ENCODE assay signal across 8 mouse cellular contexts in the genomic region with DNA sequence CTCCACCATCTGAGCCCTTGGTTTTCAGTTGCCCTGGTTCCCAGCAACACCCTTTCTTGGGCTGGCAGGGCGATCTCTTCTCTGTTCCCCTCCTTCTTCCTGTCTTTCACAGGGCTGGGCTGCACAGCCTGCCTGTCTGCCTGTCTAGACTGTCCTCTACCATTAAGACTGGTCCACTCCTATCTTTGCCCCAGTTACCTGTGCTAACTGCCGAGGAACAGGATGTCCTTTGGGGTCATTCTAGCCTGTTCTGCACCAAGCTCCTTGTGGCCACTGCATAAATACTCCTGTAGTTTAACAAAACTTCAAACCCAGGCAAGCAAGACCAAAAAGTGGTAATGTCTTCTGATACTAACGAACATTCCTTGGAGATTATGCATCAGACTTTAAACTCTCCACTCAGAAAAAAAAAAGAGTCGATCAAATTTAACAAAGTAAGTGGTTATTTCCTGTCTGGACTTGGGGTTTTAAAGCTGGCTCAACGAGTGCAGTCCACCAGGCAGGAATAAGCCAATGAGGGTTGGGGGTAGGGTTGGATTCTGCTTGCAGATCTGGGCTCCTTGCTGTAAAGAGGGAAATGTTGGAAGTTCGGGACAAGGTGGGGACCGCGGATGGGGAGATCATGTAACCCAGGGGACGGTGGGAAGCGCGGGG. TPM values are rescaled to one million over a fixed set of nuclear protein-coding genes. Genes with fewer than 3 reads are reported as not detected.
A peak's percentile ranks its signal among the peaks of the same experiment; 100 is the strongest.
DNase-seq lines count a peak whose midpoint lies in the region; ATAC-seq lines count a peak whose summit lies in the region.

TSS of gene Eva1a (plus strand) at position 210 of the 654 bp plus-strand sequence.

- ATAC-seq in neural tube, embryonic 11.5 days (ENCODE audit: insufficient read depth, low FRiP score, low TSS enrichment) = no peak
- peak; percentile 33 for ATAC-seq in kidney, embryonic 16.5 days (ENCODE audit: low FRiP score, low TSS enrichment)
- ATAC-seq in midbrain, embryonic 16.5 days = no peak

- H3K27me3 ChIP-seq in neural tube, embryonic 11.5 days (ENCODE audit: control insufficient read depth, insufficient read depth, low read length) = peaks cover 4% of the 10 kb centered on the region; the same call in 1 of the 2 replicates
- no peaks in the 10 kb centered on the region for H3K27me3 ChIP-seq in kidney, embryonic 16.5 days (ENCODE audit: insufficient read depth, low read length)
- H3K27me3 ChIP-seq in midbrain, embryonic 16.5 days (ENCODE audit: control insufficient read depth, insufficient read depth, low read depth, low read length) = peaks cover 17% of the 10 kb centered on the region

- DNase-seq in embryo, embryonic 9.5 days (ENCODE audit: extremely low spot score) = peak; percentile 35
- no peak for DNase-seq in embryo, embryonic 10 days (ENCODE audit: low spot score)
- no peak for DNase-seq in neural tube, embryonic 11.5 days (ENCODE audit: low spot score)
- no peak for DNase-seq in neural tube, embryonic 10.5 days (ENCODE audit: extremely low spot score, low spot score)
- no peak for DNase-seq in adipocyte (ENCODE audit: low spot score)
- no peak for DNase-seq in urinary bladder, postnatal 36 days (ENCODE audit: low spot score in 2 of 2)

- peak within 1 kb of the TSS; percentile 43 for H3K4me3 ChIP-seq in neural tube, embryonic 11.5 days (ENCODE audit: low read depth, low read length)
- H3K4me3 ChIP-seq in kidney, embryonic 16.5 days (ENCODE audit: low read length) = peak within 1 kb of the TSS; percentile 71
- peak within 1 kb of the TSS; percentile 46 for H3K4me3 ChIP-seq in midbrain, embryonic 16.5 days (ENCODE audit: low read depth, low read length)

- 14% methylated on average over 11 of the region's 11 CpGs for WGBS in neural tube, embryonic 11.5 days
- 10% methylated on average over 11 of the region's 11 CpGs for WGBS in kidney, embryonic 16.5 days
- 17% methylated on average over 11 of the region's 11 CpGs for WGBS in midbrain, embryonic 16.5 days

- peak within 1 kb of the TSS; percentile 51 for H3K9ac ChIP-seq in neural tube, embryonic 11.5 days (ENCODE audit: low read length)
- H3K9ac ChIP-seq in kidney, embryonic 16.5 days (replicated peaks; ENCODE audit: low read length) = peak within 1 kb of the TSS; percentile 85
- H3K9ac ChIP-seq in midbrain, embryonic 16.5 days (ENCODE audit: low read depth, low read length) = peak within 1 kb of the TSS; percentile 59

- H3K4me2 ChIP-seq in neural tube, embryonic 11.5 days (ENCODE audit: low read depth) = peak within 1 kb of the TSS; percentile 92
- H3K4me2 ChIP-seq in kidney, embryonic 16.5 days (replicated peaks; ENCODE audit: low read depth, low read length) = peak within 1 kb of the TSS; percentile 83
- H3K4me2 ChIP-seq in midbrain, embryonic 16.5 days (ENCODE audit: low read length) = peak within 1 kb of the TSS; percentile 98

- no peaks in the 10 kb centered on the region for H3K36me3 ChIP-seq in neural tube, embryonic 11.5 days (ENCODE audit: control insufficient read depth, insufficient read depth, low read length)
- no peaks in the 10 kb centered on the region for H3K36me3 ChIP-seq in kidney, embryonic 16.5 days (ENCODE audit: insufficient read depth, low read length)
- no peaks in the 10 kb centered on the region for H3K36me3 ChIP-seq in midbrain, embryonic 16.5 days (ENCODE audit: control insufficient read depth, insufficient read depth, low read length)

- H3K4me1 ChIP-seq in neural tube, embryonic 11.5 days (ENCODE audit: control insufficient read depth, insufficient read depth, low read length) = no peaks in the 10 kb centered on the region
- peaks cover 28% of the 10 kb centered on the region for H3K4me1 ChIP-seq in kidney, embryonic 16.5 days (ENCODE audit: insufficient read depth, low read length)
- H3K4me1 ChIP-seq in midbrain, embryonic 16.5 days (ENCODE audit: control insufficient read depth, insufficient read depth, low read length) = peaks cover 10% of the 10 kb centered on the region

- no peak within 1 kb of the TSS for H3K27ac ChIP-seq in neural tube, embryonic 11.5 days (ENCODE audit: low read depth, low read length)
- peak within 1 kb of the TSS; percentile 94 for H3K27ac ChIP-seq in kidney, embryonic 16.5 days (ENCODE audit: low read length)
- no peak within 1 kb of the TSS for H3K27ac ChIP-seq in midbrain, embryonic 16.5 days (ENCODE audit: low read length)

- no peaks in the 10 kb centered on the region for H3K9me3 ChIP-seq in neural tube, embryonic 11.5 days (ENCODE audit: control insufficient read depth, low read length)
- no peaks in the 10 kb centered on the region for H3K9me3 ChIP-seq in kidney, embryonic 16.5 days (ENCODE audit: low read length)
- no peaks in the 10 kb centered on the region for H3K9me3 ChIP-seq in midbrain, embryonic 16.5 days (replicated peaks; ENCODE audit: control insufficient read depth, low read length, poor library complexity, severe bottlenecking)

RNA-seq across cellular contexts. Expression of gene Eva1a, which starts in this region (rescaled TPM):
- 4.7 and 4.8 TPM in 2 replicates for polyA plus RNA-seq in neural tube, embryonic 11.5 days (2014; fragmentation: Nextera tagmentation; extraction: Ambion mirVana)
- 49.7 TPM in 2 replicates for polyA plus RNA-seq in kidney, embryonic 16.5 days (2015; fragmentation: Nextera tagmentation; extraction: Ambion mirVana)
- polyA plus RNA-seq in midbrain, embryonic 16.5 days (2015; fragmentation: Nextera tagmentation; extraction: Ambion mirVana) = 0.63 and 0.81 TPM in 2 replicates
